Mouse (Mus musculus): ENCODE results near the gene Enox1. TPM values are rescaled to one million over a fixed set of nuclear protein-coding genes. Genes with fewer than 3 reads are reported as not detected.

Gene Enox1
- polyA plus RNA-seq, 1 experiment from 2014 or later: 0.58 TPM

- no peaks in the 10 kb centered on the region for H3K4me1 ChIP-seq
- 64% methylated on average over 4 of the region's 4 CpGs for WGBS (ENCODE audit: insufficient replicate concordance)
- H3K36me3 ChIP-seq: no peaks in the 10 kb centered on the region
- H3K4me2 ChIP-seq: no peak overlapping the region
- no peaks in the 10 kb centered on the region for H3K27me3 ChIP-seq (replicated peaks)
- H3K4me3 ChIP-seq: no peak overlapping the region
- no peak overlapping the region for H3K9ac ChIP-seq
- no peak overlapping the region for H3K27ac ChIP-seq
- H3K9me3 ChIP-seq (replicated peaks): no peaks in the 10 kb centered on the region
- ATAC-seq: no peak
These were observed 321.1 kb downstream of the Enox1 start for GRCm38 (mm10) chr14:77477704-77478103.

GRCm38 (mm10) chr14:77478210-77478609 lies 321.6 kb downstream of the Enox1 start:
- Histone ChIP-seq H3K4me2 (no peak overlapping the region), H3K4me3 (no peak overlapping the region), H3K9me3 (replicated peaks) (no peaks in the 10 kb centered on the region), H3K9ac (no peak overlapping the region), H3K27me3 (replicated peaks) (no peaks in the 10 kb centered on the region), H3K4me1 (0 out of 2 replicates have a peak, but pooled peaks cover 3% of the 10 kb centered on the region), H3K36me3 (no peaks in the 10 kb centered on the region), H3K27ac (no peak overlapping the region)
- 68% methylated on average over 7 of the region's 7 CpGs for WGBS (ENCODE audit: insufficient replicate concordance)
- ATAC-seq: no peak

GRCm38 (mm10) chr14:77478692-77479091 lies 322.1 kb downstream of the Enox1 start:
- H3K27me3 ChIP-seq (replicated peaks): no peaks in the 10 kb centered on the region
- no peaks in the 10 kb centered on the region for H3K9me3 ChIP-seq (replicated peaks)
- H3K4me1 ChIP-seq: 0 out of 2 replicates have a peak, but pooled peaks cover 3% of the 10 kb centered on the region
- 78% methylated on average over 8 of the region's 8 CpGs for WGBS (ENCODE audit: insufficient replicate concordance)
- H3K27ac ChIP-seq: no peak overlapping the region
- no peak overlapping the region for H3K4me2 ChIP-seq
- ATAC-seq: no peak
- no peak overlapping the region for H3K4me3 ChIP-seq
- H3K36me3 ChIP-seq: no peaks in the 10 kb centered on the region
- H3K9ac ChIP-seq: no peak overlapping the region

- 18% methylated on average over 15 of the region's 15 CpGs for WGBS (ENCODE audit: insufficient replicate concordance)
- Histone ChIP-seq H3K4me3 (no peak overlapping the region), H3K9ac (no peak overlapping the region), H3K27ac (no peak overlapping the region), H3K27me3 (replicated peaks) (no peaks in the 10 kb centered on the region), H3K4me1 (0 out of 2 replicates have a peak, but pooled peaks cover 3% of the 10 kb centered on the region), H3K9me3 (replicated peaks) (no peaks in the 10 kb centered on the region), H3K4me2 (no peak overlapping the region), H3K36me3 (no peaks in the 10 kb centered on the region)
- peak; percentile 61; the same call in 1 of the 2 replicates for ATAC-seq
These were observed 326.5 kb downstream of the Enox1 start for GRCm38 (mm10) chr14:77483076-77483475.

- no peak overlapping the region for H3K9ac ChIP-seq
- H3K4me2 ChIP-seq: no peak overlapping the region
- H3K9me3 ChIP-seq (replicated peaks): no peaks in the 10 kb centered on the region
- H3K27me3 ChIP-seq (replicated peaks): no peaks in the 10 kb centered on the region
- H3K27ac ChIP-seq: no peak overlapping the region
- WGBS (ENCODE audit: insufficient replicate concordance): 79% methylated on average over 8 of the region's 8 CpGs
- no peak overlapping the region for H3K4me3 ChIP-seq
- no peak for ATAC-seq
- 0 out of 2 replicates have a peak, but pooled peaks cover 3% of the 10 kb centered on the region for H3K4me1 ChIP-seq
- H3K36me3 ChIP-seq: no peaks in the 10 kb centered on the region
These were observed 328.4 kb downstream of the Enox1 start for GRCm38 (mm10) chr14:77484951-77485447.

GRCm38 (mm10) chr14:77490699-77491098 lies 334.1 kb downstream of the Enox1 start:
- WGBS (ENCODE audit: insufficient replicate concordance): 84% methylated on average over 6 of the region's 6 CpGs
- H3K9me3 ChIP-seq (replicated peaks): no peaks in the 10 kb centered on the region
- H3K27me3 ChIP-seq (replicated peaks): no peaks in the 10 kb centered on the region
- H3K4me2 ChIP-seq: no peak overlapping the region
- H3K4me1 ChIP-seq: no peaks in the 10 kb centered on the region
- no peak overlapping the region for H3K9ac ChIP-seq
- no peak for ATAC-seq
- no peak overlapping the region for H3K27ac ChIP-seq
- no peak overlapping the region for H3K4me3 ChIP-seq
- no peaks in the 10 kb centered on the region for H3K36me3 ChIP-seq

GRCm38 (mm10) chr14:77491731-77492130 lies 335.2 kb downstream of the Enox1 start:
- ATAC-seq: no peak
- no peaks in the 10 kb centered on the region for H3K9me3 ChIP-seq (replicated peaks)
- no peaks in the 10 kb centered on the region for H3K36me3 ChIP-seq
- H3K27ac ChIP-seq: no peak overlapping the region
- no peak overlapping the region for H3K9ac ChIP-seq
- no peaks in the 10 kb centered on the region for H3K4me1 ChIP-seq
- no peak overlapping the region for H3K4me2 ChIP-seq
- H3K27me3 ChIP-seq (replicated peaks): no peaks in the 10 kb centered on the region
- no peak overlapping the region for H3K4me3 ChIP-seq
- WGBS (ENCODE audit: insufficient replicate concordance): 62% methylated on average over 2 of the region's 2 CpGs

- Histone ChIP-seq H3K9ac (no peak overlapping the region), H3K27me3 (replicated peaks) (no peaks in the 10 kb centered on the region), H3K4me2 (no peak overlapping the region), H3K36me3 (no peaks in the 10 kb centered on the region), H3K9me3 (replicated peaks) (no peaks in the 10 kb centered on the region), H3K27ac (no peak overlapping the region), H3K4me3 (no peak overlapping the region), H3K4me1 (peaks cover 8% of the 10 kb centered on the region; the same call in 1 of the 2 replicates)
- 53% methylated on average over 6 of the region's 6 CpGs for WGBS (ENCODE audit: insufficient replicate concordance)
- no peak for ATAC-seq
These were observed 343.5 kb downstream of the Enox1 start for GRCm38 (mm10) chr14:77499996-77500581.

- H3K4me3 ChIP-seq: no peak overlapping the region
- 46% methylated on average over 12 of the region's 12 CpGs for WGBS (ENCODE audit: insufficient replicate concordance)
- H3K27ac ChIP-seq: no peak overlapping the region
- no peaks in the 10 kb centered on the region for H3K36me3 ChIP-seq
- no peaks in the 10 kb centered on the region for H3K27me3 ChIP-seq (replicated peaks)
- H3K4me1 ChIP-seq: peaks cover 8% of the 10 kb centered on the region; the same call in 1 of the 2 replicates
- H3K9me3 ChIP-seq (replicated peaks): no peaks in the 10 kb centered on the region
- H3K4me2 ChIP-seq: no peak overlapping the region
- ATAC-seq: peak; percentile 58; the same call in 1 of the 2 replicates
- H3K9ac ChIP-seq: no peak overlapping the region
These were observed 348.0 kb downstream of the Enox1 start for GRCm38 (mm10) chr14:77504458-77505135.

- ATAC-seq: no peak
- WGBS (ENCODE audit: insufficient replicate concordance): 45% methylated on average over 9 of the region's 9 CpGs
- Histone ChIP-seq H3K9me3 (replicated peaks) (no peaks in the 10 kb centered on the region), H3K4me1 (peaks cover 8% of the 10 kb centered on the region; the same call in 1 of the 2 replicates), H3K9ac (no peak overlapping the region), H3K27ac (no peak overlapping the region), H3K27me3 (replicated peaks) (no peaks in the 10 kb centered on the region), H3K4me3 (no peak overlapping the region), H3K4me2 (no peak overlapping the region), H3K36me3 (no peaks in the 10 kb centered on the region)
These were observed 349.8 kb downstream of the Enox1 start for GRCm38 (mm10) chr14:77506341-77506740.

- no peaks in the 10 kb centered on the region for H3K27me3 ChIP-seq (replicated peaks)
- no peak overlapping the region for H3K9ac ChIP-seq
- no peaks in the 10 kb centered on the region for H3K9me3 ChIP-seq (replicated peaks)
- WGBS (ENCODE audit: insufficient replicate concordance): 61% methylated on average over 12 of the region's 12 CpGs
- no peaks in the 10 kb centered on the region for H3K36me3 ChIP-seq
- H3K4me2 ChIP-seq: no peak overlapping the region
- peaks cover 8% of the 10 kb centered on the region; the same call in 1 of the 2 replicates for H3K4me1 ChIP-seq
- H3K4me3 ChIP-seq: no peak overlapping the region
- ATAC-seq: no peak
- no peak overlapping the region for H3K27ac ChIP-seq
These were observed 351.5 kb downstream of the Enox1 start for GRCm38 (mm10) chr14:77508036-77508435.

- Histone ChIP-seq H3K27me3 (replicated peaks) (no peaks in the 10 kb centered on the region), H3K9me3 (replicated peaks) (no peaks in the 10 kb centered on the region), H3K4me2 (no peak overlapping the region), H3K27ac (no peak overlapping the region), H3K9ac (no peak overlapping the region), H3K36me3 (no peaks in the 10 kb centered on the region), H3K4me3 (no peak overlapping the region), H3K4me1 (peaks cover 8% of the 10 kb centered on the region; the same call in 1 of the 2 replicates)
- WGBS (ENCODE audit: insufficient replicate concordance): 68% methylated on average over 6 of the region's 6 CpGs
- no peak for ATAC-seq
These were observed 352.5 kb downstream of the Enox1 start for GRCm38 (mm10) chr14:77509042-77509441.

All from liver, embryonic 12.5 days (tissue).